Mouse (Mus musculus) liver, embryonic 16.5 days (tissue): ENCODE data around the gene Selenbp1. TPM values are rescaled to one million over a fixed set of nuclear protein-coding genes. Genes with fewer than 3 reads are reported as not detected.

ENCODE experiments used
- ATAC-seq: fragments of 200-750 bp; cut with Nextera tagmentation; 2 replicates; pipeline ENCODE4 v1.8.0; 2017; ENCODE audit warnings: low read depth, mild to moderate bottlenecking, moderate number of reproducible peaks, moderate library complexity
- H3K27ac ChIP-seq: fragments of 300-500 bp; sonication (generic); 2 replicates; pipeline ENCODE4 v1.5.1; 2014; ENCODE audit warnings: mild to moderate bottlenecking, low read length
- H3K27me3 ChIP-seq: fragments of 300-500 bp; sonication (generic); 2 replicates; pipeline ENCODE4 v1.6.1; 2014; ENCODE audit warnings: low read depth, low read length, mixed read lengths; ENCODE audit not compliant: control insufficient read depth, insufficient read depth
- H3K36me3 ChIP-seq: fragments of 300-500 bp; sonication (generic); 2 replicates; pipeline ENCODE4 v1.6.1; 2014; ENCODE audit warnings: mild to moderate bottlenecking; ENCODE audit not compliant: control insufficient read depth, insufficient read depth
- H3K4me1 ChIP-seq: fragments of 300-500 bp; sonication (generic); 2 replicates; pipeline ENCODE4 v1.6.1; 2014; ENCODE audit warnings: low read depth, low read length, mixed read lengths; ENCODE audit not compliant: control insufficient read depth
- H3K4me2 ChIP-seq: fragments of 300-500 bp; sonication (generic); 2 replicates; pipeline ENCODE4 v1.6.1; 2014; ENCODE audit warnings: low read depth, low read length, mixed read lengths
- H3K4me3 ChIP-seq: fragments of 300-500 bp; sonication (generic); 2 replicates; pipeline ENCODE4 v1.5.1; 2014; ENCODE audit warnings: low read depth, mild to moderate bottlenecking, low read length
- H3K9ac ChIP-seq: fragments of 300-500 bp; sonication (generic); 2 replicates; pipeline ENCODE4 v1.6.1; 2014; ENCODE audit warnings: low read depth, low read length
- H3K9me3 ChIP-seq: fragments of 300-500 bp; sonication (generic); replicated peaks from 2 replicates; pipeline ENCODE4 v1.6.1; 2016; ENCODE audit warnings: low read length; ENCODE audit not compliant: control insufficient read depth
- WGBS: fragments of 180-500 bp; shearing (Covaris S2); extraction: QIAGEN DNeasy Blood & Tissue Kit; methylation state at CpG from one replicate; pipeline ENCODE4 v1.1.7; 2014; ENCODE audit not compliant: insufficient replicate concordance; 5-methylcytosine and 5-hydroxymethylcytosine counted together
- polyA plus RNA-seq: library from polyadenylated mRNA; unstranded; fragments of >200 nt; fragmentation: Nextera tagmentation; extraction: Ambion mirVana; gene quantifications from 2 replicates; pipeline ENCODE4 v1.2.1, GENCODE M21; 2015

Selenbp1 gene
- polyA plus RNA-seq, 1 experiment from 2014 or later = 163 TPM

- Histone ChIP-seq H3K4me1 (peaks cover 1% of the 10 kb centered on the region), H3K27me3 (no peaks in the 10 kb centered on the region), H3K27ac (no peak overlapping the region), H3K4me3 (no peak overlapping the region), H3K9me3 (no peaks in the 10 kb centered on the region), H3K4me2 (no peak overlapping the region), H3K36me3 (peaks cover 7% of the 10 kb centered on the region; the same call in 1 of the 2 replicates), H3K9ac (no peak overlapping the region)
- ATAC-seq = no peak
- 62% methylated on average over 8 of the region's 8 CpGs for WGBS
These were observed 27.0 kb downstream of the Selenbp1 start for GRCm38 (mm10) chr3:94959871-94960270.

GRCm38 (mm10) chr3:94960322-94960721 lies 27.5 kb downstream of the Selenbp1 start:
- no peak overlapping the region for H3K4me3 ChIP-seq
- no peaks in the 10 kb centered on the region for H3K9me3 ChIP-seq
- H3K4me1 ChIP-seq = no peaks in the 10 kb centered on the region
- no peak overlapping the region for H3K27ac ChIP-seq
- 71% methylated on average over 5 of the region's 5 CpGs for WGBS
- peaks cover 7% of the 10 kb centered on the region; the same call in 1 of the 2 replicates for H3K36me3 ChIP-seq
- no peak overlapping the region for H3K9ac ChIP-seq
- no peak for ATAC-seq
- H3K4me2 ChIP-seq = no peak overlapping the region
- H3K27me3 ChIP-seq = no peaks in the 10 kb centered on the region

- Histone ChIP-seq H3K9ac (no peak overlapping the region), H3K9me3 (no peaks in the 10 kb centered on the region), H3K27me3 (no peaks in the 10 kb centered on the region), H3K4me1 (no peaks in the 10 kb centered on the region), H3K36me3 (no peaks in the 10 kb centered on the region), H3K4me2 (no peak overlapping the region), H3K4me3 (no peak overlapping the region), H3K27ac (no peak overlapping the region)
- no peak for ATAC-seq
- 80% methylated on average over 1 of the region's 1 CpGs for WGBS
These were observed 32.1 kb downstream of the Selenbp1 start for GRCm38 (mm10) chr3:94964989-94965388.

GRCm38 (mm10) chr3:94965878-94966277 lies 33.0 kb downstream of the Selenbp1 start:
- Histone ChIP-seq H3K4me1 (no peaks in the 10 kb centered on the region), H3K36me3 (no peaks in the 10 kb centered on the region), H3K27ac (no peak overlapping the region), H3K9ac (no peak overlapping the region), H3K9me3 (no peaks in the 10 kb centered on the region), H3K27me3 (no peaks in the 10 kb centered on the region), H3K4me2 (no peak overlapping the region), H3K4me3 (no peak overlapping the region)
- ATAC-seq = no peak
- 45% methylated on average over 1 of the region's 1 CpGs for WGBS

GRCm38 (mm10) chr3:94972552-94972951 lies 39.7 kb downstream of the Selenbp1 start:
- 45% methylated on average over 3 of the region's 3 CpGs for WGBS
- Histone ChIP-seq H3K27ac (no peak overlapping the region), H3K4me3 (no peak overlapping the region), H3K36me3 (no peaks in the 10 kb centered on the region; the same call in 1 of the 2 replicates), H3K9ac (no peak overlapping the region), H3K9me3 (no peaks in the 10 kb centered on the region), H3K4me1 (peaks cover 15% of the 10 kb centered on the region), H3K27me3 (no peaks in the 10 kb centered on the region), H3K4me2 (no peak overlapping the region)
- ATAC-seq = no peak

- Histone ChIP-seq H3K36me3 (no peaks in the 10 kb centered on the region; the same call in 1 of the 2 replicates), H3K27me3 (no peaks in the 10 kb centered on the region), H3K27ac (no peak overlapping the region), H3K9me3 (no peaks in the 10 kb centered on the region), H3K4me3 (no peak overlapping the region), H3K4me2 (peak overlapping the region; percentile 81; the same call in 1 of the 2 replicates), H3K4me1 (peaks cover 15% of the 10 kb centered on the region), H3K9ac (no peak overlapping the region)
- ATAC-seq = no peak
- 84% methylated on average over 5 of the region's 5 CpGs for WGBS
These were observed 40.8 kb downstream of the Selenbp1 start for GRCm38 (mm10) chr3:94973620-94974019.

- Histone ChIP-seq H3K9ac (peak overlapping the region; percentile 67), H3K27ac (peak overlapping the region; percentile 27; the same call in 1 of the 2 replicates), H3K27me3 (no peaks in the 10 kb centered on the region), H3K4me1 (peaks cover 15% of the 10 kb centered on the region), H3K4me2 (peak overlapping the region; percentile 81), H3K36me3 (no peaks in the 10 kb centered on the region; the same call in 1 of the 2 replicates), H3K4me3 (peak overlapping the region; percentile 83), H3K9me3 (no peaks in the 10 kb centered on the region)
- 23% methylated on average over 9 of the region's 9 CpGs for WGBS
- ATAC-seq = no peak
These were observed 41.2 kb downstream of the Selenbp1 start for GRCm38 (mm10) chr3:94974026-94974527.

GRCm38 (mm10) chr3:94974528-94975422 lies 41.9 kb downstream of the Selenbp1 start, which contains the start of gene Pi4kb:
Gene Pi4kb, plus strand, starts transcription at chr3:94974731.
- Histone ChIP-seq H3K4me3 (peak within 1 kb of the TSS; percentile 83), H3K36me3 (no peaks in the 10 kb centered on the region; the same call in 1 of the 2 replicates), H3K4me2 (peak within 1 kb of the TSS; percentile 81), H3K9me3 (no peaks in the 10 kb centered on the region), H3K27ac (peak within 1 kb of the TSS; percentile 91), H3K9ac (peak within 1 kb of the TSS; percentile 92), H3K4me1 (peaks cover 15% of the 10 kb centered on the region), H3K27me3 (no peaks in the 10 kb centered on the region)
- peak; percentile 91 for ATAC-seq
- under 1% methylated on average over 48 of the region's 57 CpGs for WGBS

- Histone ChIP-seq H3K9me3 (no peaks in the 10 kb centered on the region), H3K9ac (no peak overlapping the region), H3K36me3 (peaks cover 14% of the 10 kb centered on the region), H3K27ac (no peak overlapping the region), H3K27me3 (no peaks in the 10 kb centered on the region), H3K4me1 (peaks cover 23% of the 10 kb centered on the region), H3K4me2 (no peak overlapping the region), H3K4me3 (no peak overlapping the region)
- WGBS = 84% methylated on average over 11 of the region's 11 CpGs
- no peak for ATAC-seq
These were observed 51.5 kb downstream of the Selenbp1 start for GRCm38 (mm10) chr3:94984312-94984711.
